Mouse (Mus musculus): ENCODE results near the gene Vezf1. TPM values are rescaled to one million over a fixed set of nuclear protein-coding genes. Genes with fewer than 3 reads are reported as not detected.

Gene Vezf1
- polyA plus RNA-seq (2015; fragmentation: Nextera tagmentation; extraction: Ambion mirVana) = 32.3 and 38.9 TPM in 2 replicates

- no peaks in the 10 kb centered on the region for H3K36me3 ChIP-seq (ENCODE audit: control insufficient read depth, insufficient read depth, low read length)
- H3K27me3 ChIP-seq (replicated peaks; ENCODE audit: control insufficient read depth, insufficient read depth, low read length) = no peaks in the 10 kb centered on the region
- H3K9ac ChIP-seq (ENCODE audit: low read depth, low read length) = peak within 1 kb of the TSS; percentile 99
- no peaks in the 10 kb centered on the region for H3K9me3 ChIP-seq (ENCODE audit: control insufficient read depth, low read length)
- H3K27ac ChIP-seq (ENCODE audit: low read depth, low read length) = peak within 1 kb of the TSS; percentile 99
- H3K4me2 ChIP-seq (ENCODE audit: low read length) = peak within 1 kb of the TSS; percentile 94
- WGBS = under 1% methylated on average over 32 of the region's 81 CpGs
- peak within 1 kb of the TSS; percentile 72 for H3K4me3 ChIP-seq (ENCODE audit: low read length)
- H3K4me1 ChIP-seq (ENCODE audit: control insufficient read depth, insufficient read depth, low read depth, low read length) = peaks cover 26% of the 10 kb centered on the region
- peak; percentile 92 for ATAC-seq
Observed at GRCm38 (mm10) chr11:88067586-88068410, at the start of gene Vezf1. Vezf1 (plus strand) TSS chr11:88068279.

GRCm38 (mm10) chr11:88023933-88024332, 44.1 kb upstream of the Vezf1 start:
- H3K4me2 ChIP-seq (ENCODE audit: low read length) = no peak overlapping the region
- no peak for ATAC-seq
- H3K27me3 ChIP-seq (replicated peaks; ENCODE audit: control insufficient read depth, insufficient read depth, low read length) = no peaks in the 10 kb centered on the region
- H3K4me3 ChIP-seq (ENCODE audit: low read length) = no peak overlapping the region
- no peaks in the 10 kb centered on the region for H3K36me3 ChIP-seq (ENCODE audit: control insufficient read depth, insufficient read depth, low read length)
- peaks cover 5% of the 10 kb centered on the region; the same call in 1 of the 2 replicates for H3K4me1 ChIP-seq (ENCODE audit: control insufficient read depth, insufficient read depth, low read depth, low read length)
- no peak overlapping the region for H3K27ac ChIP-seq (ENCODE audit: low read depth, low read length)
- H3K9me3 ChIP-seq (ENCODE audit: control insufficient read depth, low read length) = no peaks in the 10 kb centered on the region
- no peak overlapping the region for H3K9ac ChIP-seq (ENCODE audit: low read depth, low read length)
- 82% methylated on average over 2 of the region's 2 CpGs for WGBS

- H3K4me2 ChIP-seq (ENCODE audit: low read length) = no peak overlapping the region
- no peaks in the 10 kb centered on the region for H3K9me3 ChIP-seq (ENCODE audit: control insufficient read depth, low read length)
- no peak overlapping the region for H3K4me3 ChIP-seq (ENCODE audit: low read length)
- H3K4me1 ChIP-seq (ENCODE audit: control insufficient read depth, insufficient read depth, low read depth, low read length) = peaks cover 5% of the 10 kb centered on the region; the same call in 1 of the 2 replicates
- ATAC-seq = no peak
- H3K36me3 ChIP-seq (ENCODE audit: control insufficient read depth, insufficient read depth, low read length) = no peaks in the 10 kb centered on the region
- no peak overlapping the region for H3K27ac ChIP-seq (ENCODE audit: low read depth, low read length)
- WGBS = 26% methylated on average over 9 of the region's 9 CpGs
- no peak overlapping the region for H3K9ac ChIP-seq (ENCODE audit: low read depth, low read length)
- no peaks in the 10 kb centered on the region for H3K27me3 ChIP-seq (replicated peaks; ENCODE audit: control insufficient read depth, insufficient read depth, low read length)
Observed at GRCm38 (mm10) chr11:88027391-88028035, 40.6 kb upstream of the Vezf1 start.

- H3K4me3 ChIP-seq (ENCODE audit: low read length) = no peak overlapping the region
- H3K4me2 ChIP-seq (ENCODE audit: low read length) = no peak overlapping the region
- no peak overlapping the region for H3K9ac ChIP-seq (ENCODE audit: low read depth, low read length)
- ATAC-seq = peak; percentile 67; the same call in 1 of the 2 replicates
- no peaks in the 10 kb centered on the region for H3K27me3 ChIP-seq (replicated peaks; ENCODE audit: control insufficient read depth, insufficient read depth, low read length)
- H3K36me3 ChIP-seq (ENCODE audit: control insufficient read depth, insufficient read depth, low read length) = no peaks in the 10 kb centered on the region
- H3K9me3 ChIP-seq (ENCODE audit: control insufficient read depth, low read length) = no peaks in the 10 kb centered on the region
- H3K4me1 ChIP-seq (ENCODE audit: control insufficient read depth, insufficient read depth, low read depth, low read length) = peaks cover 5% of the 10 kb centered on the region; the same call in 1 of the 2 replicates
- 6% methylated on average over 16 of the region's 16 CpGs for WGBS
- H3K27ac ChIP-seq (ENCODE audit: low read depth, low read length) = peak overlapping the region; percentile 26; the same call in 1 of the 2 replicates
Observed at GRCm38 (mm10) chr11:88028193-88028684, 39.8 kb upstream of the Vezf1 start.

GRCm38 (mm10) chr11:88030219-88030618, 37.9 kb upstream of the Vezf1 start:
- Histone ChIP-seq H3K9ac (ENCODE audit: low read depth, low read length) (no peak overlapping the region), H3K4me2 (ENCODE audit: low read length) (no peak overlapping the region), H3K4me1 (ENCODE audit: control insufficient read depth, insufficient read depth, low read depth, low read length) (peaks cover 5% of the 10 kb centered on the region; the same call in 1 of the 2 replicates), H3K9me3 (ENCODE audit: control insufficient read depth, low read length) (no peaks in the 10 kb centered on the region), H3K27me3 (replicated peaks; ENCODE audit: control insufficient read depth, insufficient read depth, low read length) (no peaks in the 10 kb centered on the region), H3K27ac (ENCODE audit: low read depth, low read length) (no peak overlapping the region), H3K36me3 (ENCODE audit: control insufficient read depth, insufficient read depth, low read length) (no peaks in the 10 kb centered on the region), H3K4me3 (ENCODE audit: low read length) (no peak overlapping the region)
- no peak for ATAC-seq
- WGBS = 89% methylated on average over 7 of the region's 7 CpGs

GRCm38 (mm10) chr11:88030836-88031235, 37.2 kb upstream of the Vezf1 start:
- Histone ChIP-seq H3K9ac (ENCODE audit: low read depth, low read length) (no peak overlapping the region), H3K4me2 (ENCODE audit: low read length) (no peak overlapping the region), H3K9me3 (ENCODE audit: control insufficient read depth, low read length) (no peaks in the 10 kb centered on the region), H3K27me3 (replicated peaks; ENCODE audit: control insufficient read depth, insufficient read depth, low read length) (no peaks in the 10 kb centered on the region), H3K36me3 (ENCODE audit: control insufficient read depth, insufficient read depth, low read length) (no peaks in the 10 kb centered on the region), H3K4me1 (ENCODE audit: control insufficient read depth, insufficient read depth, low read depth, low read length) (peaks cover 5% of the 10 kb centered on the region; the same call in 1 of the 2 replicates), H3K27ac (ENCODE audit: low read depth, low read length) (no peak overlapping the region), H3K4me3 (ENCODE audit: low read length) (no peak overlapping the region)
- WGBS = 88% methylated on average over 2 of the region's 2 CpGs
- no peak for ATAC-seq

- Histone ChIP-seq H3K4me2 (ENCODE audit: low read length) (no peak overlapping the region), H3K27ac (ENCODE audit: low read depth, low read length) (no peak overlapping the region), H3K27me3 (replicated peaks; ENCODE audit: control insufficient read depth, insufficient read depth, low read length) (no peaks in the 10 kb centered on the region), H3K36me3 (ENCODE audit: control insufficient read depth, insufficient read depth, low read length) (no peaks in the 10 kb centered on the region), H3K4me1 (ENCODE audit: control insufficient read depth, insufficient read depth, low read depth, low read length) (peaks cover 5% of the 10 kb centered on the region; the same call in 1 of the 2 replicates), H3K9ac (ENCODE audit: low read depth, low read length) (no peak overlapping the region), H3K9me3 (ENCODE audit: control insufficient read depth, low read length) (no peaks in the 10 kb centered on the region), H3K4me3 (ENCODE audit: low read length) (no peak overlapping the region)
- WGBS = 88% methylated on average over 5 of the region's 5 CpGs
- ATAC-seq = no peak
Observed at GRCm38 (mm10) chr11:88031753-88032152, 36.3 kb upstream of the Vezf1 start.

GRCm38 (mm10) chr11:88035970-88036369, 32.1 kb upstream of the Vezf1 start:
- no peaks in the 10 kb centered on the region for H3K27me3 ChIP-seq (replicated peaks; ENCODE audit: control insufficient read depth, insufficient read depth, low read length)
- H3K27ac ChIP-seq (ENCODE audit: low read depth, low read length) = no peak overlapping the region
- H3K4me2 ChIP-seq (ENCODE audit: low read length) = no peak overlapping the region
- H3K9me3 ChIP-seq (ENCODE audit: control insufficient read depth, low read length) = no peaks in the 10 kb centered on the region
- ATAC-seq = no peak
- no peaks in the 10 kb centered on the region for H3K4me1 ChIP-seq (ENCODE audit: control insufficient read depth, insufficient read depth, low read depth, low read length)
- H3K4me3 ChIP-seq (ENCODE audit: low read length) = no peak overlapping the region
- H3K9ac ChIP-seq (ENCODE audit: low read depth, low read length) = no peak overlapping the region
- 73% methylated on average over 7 of the region's 7 CpGs for WGBS
- no peaks in the 10 kb centered on the region for H3K36me3 ChIP-seq (ENCODE audit: control insufficient read depth, insufficient read depth, low read length)

GRCm38 (mm10) chr11:88036761-88037251, 31.3 kb upstream of the Vezf1 start:
- Histone ChIP-seq H3K4me2 (ENCODE audit: low read length) (no peak overlapping the region), H3K4me1 (ENCODE audit: control insufficient read depth, insufficient read depth, low read depth, low read length) (no peaks in the 10 kb centered on the region), H3K4me3 (ENCODE audit: low read length) (no peak overlapping the region), H3K27ac (ENCODE audit: low read depth, low read length) (no peak overlapping the region), H3K27me3 (replicated peaks; ENCODE audit: control insufficient read depth, insufficient read depth, low read length) (no peaks in the 10 kb centered on the region), H3K36me3 (ENCODE audit: control insufficient read depth, insufficient read depth, low read length) (no peaks in the 10 kb centered on the region), H3K9ac (ENCODE audit: low read depth, low read length) (no peak overlapping the region), H3K9me3 (ENCODE audit: control insufficient read depth, low read length) (no peaks in the 10 kb centered on the region)
- 61% methylated on average over 10 of the region's 10 CpGs for WGBS
- no peak for ATAC-seq

All from hindbrain, embryonic 16.5 days (tissue).